Mouse (Mus musculus) stomach, postnatal 0 days (tissue): ENCODE data around the gene Hspb1. TPM values are rescaled to one million over a fixed set of nuclear protein-coding genes. Genes with fewer than 3 reads are reported as not detected.

Experiments
- ATAC-seq: fragments of 200-750 bp; cut with Nextera tagmentation; 2 replicates; pipeline ENCODE4 v1.8.0; 2017; ENCODE audit not compliant: low FRiP score, low TSS enrichment
- DNase-seq: peaks from one replicate; pipeline ENCODE4 v3.0.0-alpha.2; 2016; ENCODE audit warnings: low spot score
- H3K27ac ChIP-seq: fragments of 300-500 bp; sonication (generic); replicated peaks from 2 replicates; pipeline ENCODE4 v1.5.1; 2014; ENCODE audit warnings: mild to moderate bottlenecking, control low read depth
- H3K27me3 ChIP-seq: fragments of 300-500 bp; sonication (generic); 2 replicates; pipeline ENCODE4 v1.6.1; 2014; ENCODE audit warnings: low read length; ENCODE audit not compliant: control insufficient read depth, insufficient read depth
- H3K36me3 ChIP-seq: fragments of 300-500 bp; sonication (generic); 2 replicates; pipeline ENCODE4 v1.6.1; 2014; ENCODE audit warnings: low read length, mixed read lengths; ENCODE audit not compliant: control insufficient read depth, insufficient read depth
- H3K4me1 ChIP-seq: fragments of 300-500 bp; sonication (generic); replicated peaks from 2 replicates; pipeline ENCODE4 v1.6.1; 2014; ENCODE audit warnings: antibody characterized with exemption; ENCODE audit not compliant: control insufficient read depth, insufficient read depth
- H3K4me2 ChIP-seq: fragments of 300-500 bp; sonication (generic); replicated peaks from 2 replicates; pipeline ENCODE4 v1.6.1; 2014; ENCODE audit warnings: low read depth, mild to moderate bottlenecking, control low read depth, moderate library complexity
- H3K4me3 ChIP-seq: fragments of 300-500 bp; sonication (generic); 2 replicates; pipeline ENCODE4 v1.5.1; 2014; ENCODE audit warnings: low read depth, low read length, control low read depth
- H3K9ac ChIP-seq: fragments of 300-500 bp; sonication (generic); 2 replicates; pipeline ENCODE4 v1.6.1; 2014; ENCODE audit warnings: mild to moderate bottlenecking, low read length, control low read depth, mixed read lengths
- H3K9me3 ChIP-seq: fragments of 300-500 bp; sonication (generic); 2 replicates; pipeline ENCODE4 v1.6.1; 2016; ENCODE audit warnings: low read length; ENCODE audit not compliant: control insufficient read depth
- CTCF ChIP-seq: IDR thresholded peaks from 2 replicates; pipeline ENCODE4 v1.5.1; 2016; ENCODE audit warnings: antibody characterized with exemption, low read depth, mild to moderate bottlenecking, moderate library complexity
- EP300 ChIP-seq: optimal IDR thresholded peaks from 2 replicates; pipeline ENCODE3; 2016; ENCODE audit warnings: antibody characterized with exemption
- WGBS: fragments of 180-500 bp; shearing (Covaris S2); extraction: QIAGEN DNeasy Blood & Tissue Kit; methylation state at CpG from one replicate; pipeline ENCODE4 v1.1.7; 2014; 5-methylcytosine and 5-hydroxymethylcytosine counted together
- polyA plus RNA-seq: library from polyadenylated mRNA; unstranded; fragments of >200 nt; fragmentation: Nextera tagmentation; extraction: Ambion mirVana; gene quantifications from 2 replicates; pipeline ENCODE4 v1.2.1, GENCODE M21; 2015

The Hspb1 gene
- polyA plus RNA-seq, 1 experiment from 2014 or later = 1,355 TPM

DNA sequence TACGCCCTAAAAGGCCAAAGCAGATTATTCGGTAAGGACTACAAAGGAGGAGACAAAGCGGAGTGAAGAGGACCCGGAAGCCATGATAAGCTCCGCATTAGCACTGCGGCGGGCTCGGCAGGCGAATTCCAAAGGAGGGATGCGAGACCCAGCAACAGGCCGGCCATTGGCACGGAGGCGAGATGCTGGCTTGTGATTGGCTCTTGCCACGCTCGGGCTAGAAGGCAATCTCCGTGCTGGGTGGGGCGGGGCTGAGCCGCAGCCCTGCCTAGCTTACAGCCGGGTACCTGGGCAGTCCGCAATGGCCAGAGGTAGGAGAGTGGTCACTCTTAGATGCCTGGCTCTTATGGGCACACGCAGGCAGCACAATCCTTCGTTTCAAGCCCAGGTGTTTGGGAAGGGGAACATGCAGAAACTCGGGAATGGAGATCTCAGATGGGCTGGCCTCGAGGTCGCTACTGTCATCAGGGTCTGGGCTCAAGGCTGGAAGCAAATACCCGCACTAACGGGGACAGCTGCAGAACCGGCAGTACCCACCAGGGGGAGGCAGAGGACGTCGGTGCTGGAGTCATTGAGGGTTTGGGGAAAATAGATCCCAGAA, 15.9 kb downstream of the Hspb1 start:
- Histone ChIP-seq H3K27me3 (no peaks in the 10 kb centered on the region), H3K4me2 (peak overlapping the region; percentile 64), H3K9me3 (no peaks in the 10 kb centered on the region), H3K4me1 (no peaks in the 10 kb centered on the region), H3K27ac (0 out of 2 replicates have a peak overlapping the region, but pooled peaks have one; percentile 30), H3K9ac (peak overlapping the region; percentile 53), H3K36me3 (0 out of 2 replicates have a peak, but pooled peaks cover 8% of the 10 kb centered on the region), H3K4me3 (peak overlapping the region; percentile 37)
- TF ChIP-seq CTCF (peak; percentile 94), EP300 (no peak)
- DNase-seq = peak; percentile 89
- WGBS = 3% methylated on average over 30 of the region's 30 CpGs
- peak; percentile 96 for ATAC-seq

DNA sequence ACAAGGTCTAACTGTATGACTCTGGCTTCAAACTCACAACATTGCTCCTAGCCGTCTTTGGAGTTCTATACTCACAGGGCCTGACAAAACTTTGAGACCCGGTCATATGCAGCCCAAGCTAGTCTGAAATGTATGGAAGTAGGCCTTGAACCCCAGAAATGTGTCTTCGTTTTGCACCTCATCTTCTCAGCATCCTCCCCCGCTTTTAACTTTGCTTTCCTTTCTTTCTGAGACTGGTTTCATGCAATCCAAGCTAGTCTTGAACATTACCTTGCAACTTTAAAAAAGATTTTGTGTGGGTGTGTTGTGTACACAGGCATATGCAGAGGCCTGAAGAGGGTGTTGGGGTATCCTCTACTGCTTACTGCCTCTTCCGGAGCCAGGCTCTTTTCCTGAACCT, 16.5 kb downstream of the Hspb1 start:
- H3K4me2 ChIP-seq = no peak overlapping the region
- H3K9ac ChIP-seq = no peak overlapping the region
- peaks cover 12% of the 10 kb centered on the region; the same call in 1 of the 2 replicates for H3K36me3 ChIP-seq
- TF ChIP-seq EP300 = no peak
- TF ChIP-seq CTCF = no peak
- 64% methylated on average over 5 of the region's 5 CpGs for WGBS
- no peaks in the 10 kb centered on the region for H3K27me3 ChIP-seq
- ATAC-seq = no peak
- H3K4me3 ChIP-seq = peak overlapping the region; percentile 37; the same call in 1 of the 2 replicates
- no peak overlapping the region for H3K27ac ChIP-seq
- DNase-seq = no peak
- no peaks in the 10 kb centered on the region for H3K4me1 ChIP-seq
- no peaks in the 10 kb centered on the region for H3K9me3 ChIP-seq

DNA sequence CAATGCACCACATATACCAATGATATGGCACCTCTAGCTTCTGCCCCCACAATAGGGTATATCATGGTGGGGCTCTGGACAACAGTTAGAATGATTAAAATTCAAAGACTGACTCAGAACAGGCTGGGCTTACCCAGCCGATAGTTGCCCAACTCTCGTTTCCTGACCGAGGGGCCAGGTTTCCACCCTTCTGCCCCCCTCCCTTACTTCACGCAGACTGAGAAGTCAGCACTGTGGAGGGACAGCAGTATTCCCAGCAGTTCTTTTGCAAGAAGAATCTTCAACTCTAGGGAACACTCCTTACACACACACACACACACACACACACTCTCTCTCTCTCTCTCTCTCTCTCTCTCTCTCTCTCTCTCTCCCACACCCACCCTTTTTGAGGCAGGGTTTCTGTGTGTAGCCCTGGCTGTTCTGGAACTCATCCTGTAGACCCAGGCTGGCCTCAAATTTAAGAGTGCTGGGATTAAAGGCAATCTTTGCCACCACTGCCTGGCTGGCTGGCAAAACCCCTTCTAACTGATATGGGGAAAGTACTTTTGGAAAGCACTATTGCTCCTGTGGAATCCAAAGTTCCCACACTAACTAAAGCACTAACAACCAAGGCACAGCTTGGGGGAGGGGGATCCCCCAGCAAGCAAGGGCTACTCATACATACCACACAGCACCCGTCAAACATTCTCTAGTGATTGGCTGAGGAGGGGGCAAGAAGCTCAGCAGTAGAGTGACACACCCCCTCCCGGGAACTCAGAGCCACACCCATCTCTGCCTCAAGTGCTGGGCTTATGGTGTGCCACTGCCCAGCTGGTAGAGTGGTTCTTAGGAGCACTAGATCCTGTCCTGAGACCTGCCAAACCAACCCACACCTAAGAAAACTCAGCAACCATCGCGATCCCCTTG, 17.9 kb downstream of the Hspb1 start:
- Histone ChIP-seq H3K27me3 (no peaks in the 10 kb centered on the region), H3K4me1 (no peaks in the 10 kb centered on the region), H3K9ac (no peak overlapping the region), H3K4me2 (no peak overlapping the region), H3K27ac (no peak overlapping the region), H3K9me3 (no peaks in the 10 kb centered on the region), H3K4me3 (no peak overlapping the region), H3K36me3 (peaks cover 20% of the 10 kb centered on the region)
- TF ChIP-seq EP300 (no peak), CTCF (no peak)
- ATAC-seq (no peak), DNase-seq (no peak)
- 51% methylated on average over 8 of the region's 8 CpGs for WGBS

DNA sequence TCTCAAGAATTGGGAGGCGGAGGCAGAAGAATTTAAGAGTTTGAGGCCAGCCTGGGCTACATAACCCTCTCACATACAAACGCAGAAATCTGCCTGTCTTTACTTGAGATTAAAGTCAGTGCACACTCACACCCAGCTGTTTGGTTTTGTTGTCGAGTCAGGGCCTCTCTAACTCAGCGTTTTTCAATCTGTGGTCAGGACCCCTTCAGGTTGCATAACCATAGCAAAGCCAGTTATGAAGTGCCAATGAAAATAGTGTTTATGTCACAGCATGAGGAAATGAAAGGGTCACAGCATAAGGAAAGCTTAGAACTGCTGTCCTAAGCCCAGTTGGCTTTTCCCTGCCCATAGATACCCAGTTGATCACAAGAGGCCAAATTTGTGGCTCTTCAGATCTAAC, 19.1 kb downstream of the Hspb1 start:
- TF ChIP-seq EP300 = no peak
- no peak for TF ChIP-seq CTCF
- H3K27me3 ChIP-seq = no peaks in the 10 kb centered on the region
- H3K9me3 ChIP-seq = no peaks in the 10 kb centered on the region
- H3K4me1 ChIP-seq = no peaks in the 10 kb centered on the region
- ATAC-seq (no peak), DNase-seq (no peak)
- H3K4me2 ChIP-seq = no peak overlapping the region
- no peak overlapping the region for H3K4me3 ChIP-seq
- H3K9ac ChIP-seq = no peak overlapping the region
- H3K36me3 ChIP-seq = peaks cover 26% of the 10 kb centered on the region
- WGBS = 65% methylated on average over 4 of the region's 4 CpGs
- H3K27ac ChIP-seq = no peak overlapping the region

DNA sequence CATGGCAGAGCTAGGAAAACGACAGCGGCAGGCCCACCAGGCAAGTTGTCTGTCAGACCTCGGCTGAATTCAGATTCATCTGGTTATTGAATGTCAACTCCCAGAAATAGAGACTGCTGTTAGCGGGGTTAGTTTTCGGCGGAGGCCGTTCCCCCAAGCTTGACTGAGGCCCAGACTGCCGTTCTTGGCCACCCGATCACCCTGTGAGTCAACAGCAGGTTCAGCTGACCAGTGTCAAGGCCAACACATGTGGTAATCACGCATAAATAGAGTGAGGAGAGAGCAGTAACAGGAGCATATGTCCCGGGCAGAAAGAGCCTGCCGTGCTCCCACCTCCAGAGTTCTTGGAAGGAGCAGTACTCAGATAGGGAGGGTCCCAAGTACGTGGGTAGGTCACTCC, 19.5 kb downstream of the Hspb1 start:
- TF ChIP-seq CTCF (no peak), EP300 (no peak)
- DNase-seq (no peak), ATAC-seq (no peak)
- Histone ChIP-seq H3K36me3 (peaks cover 26% of the 10 kb centered on the region), H3K9ac (no peak overlapping the region), H3K4me1 (no peaks in the 10 kb centered on the region), H3K4me2 (no peak overlapping the region), H3K9me3 (no peaks in the 10 kb centered on the region), H3K4me3 (no peak overlapping the region), H3K27ac (no peak overlapping the region), H3K27me3 (no peaks in the 10 kb centered on the region)
- WGBS = 67% methylated on average over 13 of the region's 13 CpGs

DNA sequence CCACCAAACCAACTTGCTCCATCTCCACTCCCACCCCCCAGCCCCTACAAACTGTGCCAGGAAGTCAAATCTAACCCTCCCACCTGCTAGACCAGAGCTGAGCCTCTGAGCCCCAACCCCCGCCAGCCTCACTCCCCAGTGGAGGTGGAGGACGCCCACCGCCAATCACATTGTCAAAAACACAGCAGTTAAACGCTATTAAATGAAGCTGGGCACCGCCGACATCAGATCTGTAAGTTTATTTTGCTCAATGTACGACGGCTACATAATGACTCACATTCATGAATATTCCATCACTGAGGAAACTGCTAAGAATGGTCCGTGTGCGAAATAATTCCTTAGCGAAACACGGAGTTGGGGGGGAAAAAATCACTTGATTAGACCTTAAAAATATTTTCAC, 20.5 kb downstream of the Hspb1 start:
- ATAC-seq (no peak), DNase-seq (no peak)
- Histone ChIP-seq H3K9me3 (no peaks in the 10 kb centered on the region), H3K36me3 (peaks cover 26% of the 10 kb centered on the region), H3K4me2 (no peak overlapping the region), H3K27ac (no peak overlapping the region), H3K4me3 (no peak overlapping the region), H3K27me3 (no peaks in the 10 kb centered on the region), H3K4me1 (no peaks in the 10 kb centered on the region), H3K9ac (no peak overlapping the region)
- TF ChIP-seq CTCF = no peak
- no peak for TF ChIP-seq EP300
- WGBS = 76% methylated on average over 12 of the region's 12 CpGs
